Mouse (Mus musculus): Measurements from ENCODE around the gene Nlgn1. TPM values are rescaled to one million over a fixed set of nuclear protein-coding genes. Genes with fewer than 3 reads are reported as not detected.

The Nlgn1 gene
- polyA plus RNA-seq, 1 experiment from 2014 or later: not detected

DNA sequence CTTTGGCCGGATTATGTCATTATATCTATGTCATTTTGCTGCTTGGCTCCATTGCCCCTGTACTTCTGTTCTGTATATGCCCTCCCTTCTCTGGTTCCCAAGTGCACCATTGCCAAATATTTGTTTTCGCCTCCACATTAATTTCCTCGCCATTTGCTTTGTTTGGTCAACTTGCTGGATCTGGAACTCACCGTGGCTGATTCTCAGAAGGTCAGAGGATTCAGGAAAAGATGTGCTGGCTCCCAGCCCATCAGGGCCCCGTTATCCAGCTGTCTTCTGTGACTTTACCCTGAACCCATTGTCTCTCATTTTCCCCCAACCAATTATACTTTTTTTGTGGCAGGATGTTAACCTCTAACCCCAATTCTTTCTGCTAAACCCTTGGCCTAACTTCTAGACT is 158.0 kb downstream of the Nlgn1 start:
- 49% methylated on average over 5 of the region's 5 CpGs for WGBS (ENCODE audit: insufficient replicate concordance)
- no peak overlapping the region for H3K4me2 ChIP-seq (ENCODE audit: low read depth, low read length)
- no peak overlapping the region for H3K4me3 ChIP-seq (ENCODE audit: low read depth, low read length)
- TF ChIP-seq CTCF (IDR thresholded peaks at IDR 0.05; ENCODE audit: low read depth) (no peak), EP300 (IDR thresholded peaks at IDR 0.05; ENCODE audit: low read depth) (no peak)
- DNase-seq (no peak), ATAC-seq (no peak)
- H3K27ac ChIP-seq (ENCODE audit: low read depth): no peak overlapping the region
- no peaks in the 10 kb centered on the region for H3K4me1 ChIP-seq (ENCODE audit: insufficient read depth)
- no peaks in the 10 kb centered on the region for H3K36me3 ChIP-seq (replicated peaks; ENCODE audit: insufficient read depth, low read length)
- H3K27me3 ChIP-seq (ENCODE audit: insufficient read depth, low read length): no peaks in the 10 kb centered on the region
- no peak overlapping the region for H3K9ac ChIP-seq (replicated peaks)
- H3K9me3 ChIP-seq (ENCODE audit: low read length): no peaks in the 10 kb centered on the region

- H3K9me3 ChIP-seq (ENCODE audit: low read length): no peaks in the 10 kb centered on the region
- no peaks in the 10 kb centered on the region for H3K36me3 ChIP-seq (replicated peaks; ENCODE audit: insufficient read depth, low read length)
- ATAC-seq (no peak), DNase-seq (no peak)
- H3K9ac ChIP-seq (replicated peaks): no peak overlapping the region
- 69% methylated on average over 3 of the region's 3 CpGs for WGBS (ENCODE audit: insufficient replicate concordance)
- H3K4me2 ChIP-seq (ENCODE audit: low read depth, low read length): no peak overlapping the region
- no peak for TF ChIP-seq CTCF (IDR thresholded peaks at IDR 0.05; ENCODE audit: low read depth)
- TF ChIP-seq EP300 (IDR thresholded peaks at IDR 0.05; ENCODE audit: low read depth): no peak
- no peak overlapping the region for H3K27ac ChIP-seq (ENCODE audit: low read depth)
- H3K27me3 ChIP-seq (ENCODE audit: insufficient read depth, low read length): no peaks in the 10 kb centered on the region
- no peak overlapping the region for H3K4me3 ChIP-seq (ENCODE audit: low read depth, low read length)
- H3K4me1 ChIP-seq (ENCODE audit: insufficient read depth): no peaks in the 10 kb centered on the region
Measured at GRCm38 (mm10) chr3:26173613-26174012, 158.6 kb downstream of the Nlgn1 start.

DNA sequence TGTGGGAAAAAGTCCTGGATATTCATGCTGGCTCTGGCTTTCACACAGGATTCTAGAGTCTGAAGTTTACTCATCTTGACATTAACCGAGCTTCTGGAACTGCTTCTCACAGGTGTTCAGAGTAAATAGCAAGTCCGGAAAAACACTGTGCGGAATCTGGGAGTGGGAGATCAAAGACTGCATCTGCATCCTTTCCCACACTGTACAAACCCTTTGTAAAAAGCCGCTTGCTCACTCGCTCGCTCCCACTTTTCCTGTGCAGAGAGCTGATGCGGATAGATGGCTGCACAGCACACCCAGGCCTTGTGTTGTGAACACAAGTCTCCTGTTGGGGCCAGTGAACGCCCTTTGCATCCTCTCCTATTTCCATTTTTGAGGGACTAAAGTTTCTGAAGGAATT is 165.5 kb downstream of the Nlgn1 start:
- Histone ChIP-seq H3K27me3 (ENCODE audit: insufficient read depth, low read length) (no peaks in the 10 kb centered on the region), H3K27ac (ENCODE audit: low read depth) (no peak overlapping the region), H3K4me2 (ENCODE audit: low read depth, low read length) (no peak overlapping the region), H3K4me1 (ENCODE audit: insufficient read depth) (no peaks in the 10 kb centered on the region), H3K4me3 (ENCODE audit: low read depth, low read length) (no peak overlapping the region), H3K9me3 (ENCODE audit: low read length) (no peaks in the 10 kb centered on the region), H3K36me3 (replicated peaks; ENCODE audit: insufficient read depth, low read length) (no peaks in the 10 kb centered on the region), H3K9ac (replicated peaks) (no peak overlapping the region)
- DNase-seq (no peak), ATAC-seq (no peak)
- WGBS (ENCODE audit: insufficient replicate concordance): 78% methylated on average over 8 of the region's 8 CpGs
- no peak for TF ChIP-seq EP300 (IDR thresholded peaks at IDR 0.05; ENCODE audit: low read depth)
- no peak for TF ChIP-seq CTCF (IDR thresholded peaks at IDR 0.05; ENCODE audit: low read depth)

DNA sequence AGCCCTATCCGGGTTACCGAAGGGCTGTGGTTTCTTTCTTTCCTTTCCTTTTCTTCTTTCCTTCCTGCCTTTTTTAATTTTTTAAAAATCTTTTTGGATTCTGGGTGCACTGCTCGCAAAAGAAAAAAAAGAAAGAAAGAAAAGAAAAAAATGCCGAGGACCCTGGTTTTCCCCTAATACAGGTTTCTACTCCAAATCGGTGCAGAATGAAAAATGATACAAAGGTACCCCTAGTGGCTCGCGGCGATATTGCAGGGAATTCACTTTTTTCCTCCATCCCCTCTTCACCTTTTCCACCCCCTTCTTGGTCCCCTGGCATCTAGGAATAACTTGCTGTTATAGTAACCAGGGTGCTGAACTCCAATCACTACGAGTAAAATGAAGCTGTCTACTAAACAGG is 178.5 kb downstream of the Nlgn1 start:
- Histone ChIP-seq H3K27me3 (ENCODE audit: insufficient read depth, low read length) (peaks cover 11% of the 10 kb centered on the region; the same call in 1 of the 2 replicates), H3K4me2 (ENCODE audit: low read depth, low read length) (peak overlapping the region; percentile 64), H3K4me3 (ENCODE audit: low read depth, low read length) (peak overlapping the region; percentile 36), H3K9me3 (ENCODE audit: low read length) (no peaks in the 10 kb centered on the region), H3K9ac (replicated peaks) (no peak overlapping the region), H3K36me3 (replicated peaks; ENCODE audit: insufficient read depth, low read length) (no peaks in the 10 kb centered on the region), H3K27ac (ENCODE audit: low read depth) (no peak overlapping the region), H3K4me1 (ENCODE audit: insufficient read depth) (no peaks in the 10 kb centered on the region; the same call in 1 of the 2 replicates)
- TF ChIP-seq CTCF (IDR thresholded peaks at IDR 0.05; ENCODE audit: low read depth): peak; percentile 56
- no peak for TF ChIP-seq EP300 (IDR thresholded peaks at IDR 0.05; ENCODE audit: low read depth)
- peak; percentile 18 for DNase-seq
- 1% methylated on average over 9 of the region's 9 CpGs for WGBS (ENCODE audit: insufficient replicate concordance)
- no peak for ATAC-seq

DNA sequence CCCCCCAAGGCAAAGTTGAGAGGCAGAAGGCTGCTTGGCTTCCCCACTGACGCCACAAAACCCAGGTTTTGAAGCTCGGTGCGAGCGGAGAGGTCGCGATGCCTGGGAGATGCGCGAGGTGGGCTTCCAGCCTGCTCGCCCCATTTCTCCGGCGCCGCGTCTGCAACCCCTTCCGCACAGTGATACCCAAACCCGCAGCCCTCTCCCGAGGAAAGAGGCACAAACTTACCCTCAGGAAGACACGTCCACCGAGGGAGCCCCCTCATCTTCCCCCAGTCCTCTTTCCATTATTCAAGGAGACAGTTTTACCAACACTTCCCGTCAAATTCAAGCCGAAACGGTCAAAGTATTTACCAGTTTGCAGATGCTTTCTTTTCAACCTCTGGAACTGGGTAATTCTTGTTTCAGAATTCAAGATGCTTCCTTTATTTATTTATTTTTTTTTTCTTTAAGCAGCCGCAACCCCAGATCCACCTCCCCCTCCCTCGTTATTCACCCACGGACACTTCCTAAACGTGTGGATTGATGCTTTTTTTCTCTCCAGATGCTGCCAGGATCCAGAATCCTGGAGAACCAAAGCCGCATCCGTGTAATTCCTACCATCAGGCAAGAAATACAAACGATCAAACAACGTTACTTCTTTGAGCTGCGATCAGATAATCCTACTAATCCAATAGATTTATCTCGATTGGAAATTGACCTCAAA is 179.1 kb downstream of the Nlgn1 start:
- Histone ChIP-seq H3K4me1 (ENCODE audit: insufficient read depth) (no peaks in the 10 kb centered on the region; the same call in 1 of the 2 replicates), H3K9me3 (ENCODE audit: low read length) (no peaks in the 10 kb centered on the region), H3K27ac (ENCODE audit: low read depth) (no peak overlapping the region), H3K9ac (replicated peaks) (no peak overlapping the region), H3K27me3 (ENCODE audit: insufficient read depth, low read length) (peaks cover 11% of the 10 kb centered on the region; the same call in 1 of the 2 replicates), H3K4me3 (ENCODE audit: low read depth, low read length) (peak overlapping the region; percentile 36), H3K36me3 (replicated peaks; ENCODE audit: insufficient read depth, low read length) (no peaks in the 10 kb centered on the region), H3K4me2 (ENCODE audit: low read depth, low read length) (peak overlapping the region; percentile 64)
- DNase-seq: no peak
- TF ChIP-seq EP300 (IDR thresholded peaks at IDR 0.05; ENCODE audit: low read depth) (no peak), CTCF (IDR thresholded peaks at IDR 0.05; ENCODE audit: low read depth) (no peak)
- ATAC-seq: no peak
- WGBS (ENCODE audit: insufficient replicate concordance): under 1% methylated on average over 31 of the region's 31 CpGs

GRCm38 (mm10) chr3:26152510-26153035 is 179.7 kb downstream of the Nlgn1 start:
- Histone ChIP-seq H3K4me1 (ENCODE audit: insufficient read depth) (no peaks in the 10 kb centered on the region; the same call in 1 of the 2 replicates), H3K9me3 (ENCODE audit: low read length) (no peaks in the 10 kb centered on the region), H3K4me3 (ENCODE audit: low read depth, low read length) (peak overlapping the region; percentile 36; the same call in 1 of the 2 replicates), H3K27ac (ENCODE audit: low read depth) (no peak overlapping the region), H3K4me2 (ENCODE audit: low read depth, low read length) (peak overlapping the region; percentile 64), H3K36me3 (replicated peaks; ENCODE audit: insufficient read depth, low read length) (no peaks in the 10 kb centered on the region), H3K9ac (replicated peaks) (no peak overlapping the region), H3K27me3 (ENCODE audit: insufficient read depth, low read length) (peaks cover 11% of the 10 kb centered on the region; the same call in 1 of the 2 replicates)
- DNase-seq: no peak
- TF ChIP-seq EP300 (IDR thresholded peaks at IDR 0.05; ENCODE audit: low read depth): no peak
- TF ChIP-seq CTCF (IDR thresholded peaks at IDR 0.05; ENCODE audit: low read depth): no peak
- ATAC-seq: no peak
- WGBS (ENCODE audit: insufficient replicate concordance): 4% methylated on average over 10 of the region's 10 CpGs
